In the genomic region with DNA sequence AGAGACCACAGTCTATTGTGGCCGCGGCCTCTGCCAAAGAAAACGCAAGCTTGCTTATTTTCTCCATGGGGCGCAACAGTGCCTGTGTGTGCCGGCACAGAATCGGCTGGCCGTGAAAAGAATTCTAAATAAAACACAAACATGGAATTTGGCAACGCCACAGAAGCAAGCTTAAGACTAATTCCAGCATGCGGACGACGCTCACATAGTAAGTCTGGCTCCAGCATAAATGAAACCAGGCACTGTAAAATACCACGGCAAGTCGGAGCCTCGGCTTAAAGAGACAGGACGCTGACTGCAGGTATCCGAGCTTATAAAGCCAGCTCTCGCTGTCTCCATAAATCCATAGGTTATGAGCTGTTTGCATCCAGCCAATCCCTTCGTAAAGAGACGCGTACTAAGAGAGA, we compare ENCODE assay signal across 9 mouse cellular contexts. TPM values are rescaled to one million over a fixed set of nuclear protein-coding genes. Genes with fewer than 3 reads are reported as not detected.
DNase-seq lines count a peak whose midpoint lies in the region; ATAC-seq and TF ChIP-seq lines count a peak whose summit lies in the region.
"Had no signal": no experiment of that assay in that cellular context is flagged by ENCODE, and none has a peak within 500 bp of the region (broad histone marks: within the 10 kb centered on the region; RNA-seq: fewer than 3 reads in every experiment).

No protein-coding gene starts in this region.

- no peaks in the 10 kb centered on the region for H3K27me3 ChIP-seq in intestine, embryonic 15.5 days (replicated peaks)
- H3K27me3 ChIP-seq in neural tube, embryonic 14.5 days (ENCODE audit: control insufficient read depth, insufficient read depth, low read length) = no peaks in the 10 kb centered on the region

- DNase-seq in left cerebral cortex, postnatal 10 days (ENCODE audit: extremely low spot score in 1 of 2, low spot score in 2 of 2) = peak; percentile 72 to 75
- DNase-seq in left cerebral cortex, adult 11 months (ENCODE audit: low spot score) = no peak
- no peak for DNase-seq in thymus, postnatal 10 days (ENCODE audit: low spot score in 2 of 2)
- no peak for DNase-seq in ovary, postnatal 10 days (ENCODE audit: low spot score)
- DNase-seq: adrenal gland, adult 8-10 months had no signal

- no peak for TF ChIP-seq CTCF in embryonic fibroblast, embryonic 13.5 days (IDR thresholded peaks at IDR 0.05; ENCODE audit: borderline replicate concordance, insufficient read depth, low read length)

- intact Hi-C loops in left cerebral cortex, postnatal 10 days (cut with DNase I) = no loop called here

- H3K9ac ChIP-seq in intestine, embryonic 15.5 days = no peak overlapping the region
- H3K9ac ChIP-seq in neural tube, embryonic 14.5 days (replicated peaks; ENCODE audit: low read depth, low read length) = no peak overlapping the region; the same call in 1 of the 2 replicates

- H3K27ac ChIP-seq in embryonic fibroblast, embryonic 13.5 days (ENCODE audit: insufficient read depth, low read length) = peak overlapping the region; percentile 80
- H3K27ac ChIP-seq in intestine, embryonic 15.5 days = no peak overlapping the region
- H3K27ac ChIP-seq in neural tube, embryonic 14.5 days (ENCODE audit: low read depth, low read length) = no peak overlapping the region; the same call in 1 of the 2 replicates

- H3K36me3 ChIP-seq in intestine, embryonic 15.5 days = no peaks in the 10 kb centered on the region
- no peaks in the 10 kb centered on the region for H3K36me3 ChIP-seq in neural tube, embryonic 14.5 days (ENCODE audit: control insufficient read depth, insufficient read depth, low read length)

- no peak overlapping the region for H3K4me3 ChIP-seq in embryonic fibroblast, embryonic 13.5 days (ENCODE audit: insufficient read depth, low read length)
- no peak overlapping the region for H3K4me3 ChIP-seq in intestine, embryonic 15.5 days (replicated peaks)
- H3K4me3 ChIP-seq in neural tube, embryonic 14.5 days (ENCODE audit: low read depth, low read length) = peak overlapping the region; percentile 15; the same call in 1 of the 2 replicates

- H3K9me3 ChIP-seq in intestine, embryonic 15.5 days = no peaks in the 10 kb centered on the region
- H3K9me3 ChIP-seq in neural tube, embryonic 14.5 days (ENCODE audit: control insufficient read depth, low read length) = no peaks in the 10 kb centered on the region

- ATAC-seq in intestine, embryonic 15.5 days = no peak
- peak; percentile 39; the same call in 1 of the 2 replicates for ATAC-seq in neural tube, embryonic 14.5 days (ENCODE audit: low read depth)
- ATAC-seq in erythroid progenitor cell, adult 5-6 weeks (replicated peaks; ENCODE audit: low FRiP score, poor library complexity, severe bottlenecking) = no peak

- peak overlapping the region; percentile 40 for H3K4me2 ChIP-seq in intestine, embryonic 15.5 days (replicated peaks)
- H3K4me2 ChIP-seq in neural tube, embryonic 14.5 days (ENCODE audit: low read depth, low read length) = peak overlapping the region; percentile 32

- no peak for TF ChIP-seq POLR2A in embryonic fibroblast, embryonic 13.5 days (IDR thresholded peaks at IDR 0.05; ENCODE audit: low read depth, low read length)

- WGBS in intestine, embryonic 15.5 days = 37% methylated on average over 20 of the region's 20 CpGs
- 20% methylated on average over 20 of the region's 20 CpGs for WGBS in neural tube, embryonic 14.5 days

- peaks cover 23% of the 10 kb centered on the region for H3K4me1 ChIP-seq in embryonic fibroblast, embryonic 13.5 days (ENCODE audit: control insufficient read depth, insufficient read depth, low read length)
- H3K4me1 ChIP-seq in intestine, embryonic 15.5 days (replicated peaks) = peaks cover 37% of the 10 kb centered on the region
- peaks cover 25% of the 10 kb centered on the region for H3K4me1 ChIP-seq in neural tube, embryonic 14.5 days (ENCODE audit: control insufficient read depth, insufficient read depth, low read length)

RNA-seq across cellular contexts. Expression of gene Bcl11b, which starts 51.1 kb away (rescaled TPM):
- total RNA-seq in left cerebral cortex, postnatal 10 days (2021) = 10 to 100 TPM; 66.1 to 75.1 TPM
- polyA plus RNA-seq in embryonic fibroblast, embryonic 13.5 days (2011; ENCODE audit: insufficient read length, low read depth, missing spikeins) = 3.0 and 6.5 TPM in 2 replicates
- 6.7 and 6.9 TPM in 2 replicates for polyA plus RNA-seq in intestine, embryonic 15.5 days (2015; fragmentation: Nextera tagmentation; extraction: Ambion mirVana)
- 38.0 and 38.2 TPM in 2 replicates for polyA plus RNA-seq in neural tube, embryonic 14.5 days (2014; fragmentation: Nextera tagmentation; extraction: Ambion mirVana)
- total RNA-seq in erythroid progenitor cell, adult 5-6 weeks (2015; ENCODE audit: low replicate concordance) = 0.72 and 1.3 TPM in 2 replicates
- 0.38 and 1.3 TPM in 2 replicates for total RNA-seq in erythroid progenitor cell, adult 5-6 weeks (2017; ENCODE audit: low replicate concordance)

Comparison
In these comparisons a context has a peak if more than half of its experiments do, and no peak if none do; other contexts are left out.
1. DNase-seq: peak in left cerebral cortex, postnatal 10 days (2 of 2); none in left cerebral cortex, adult 11 months (single experiment), thymus, postnatal 10 days (0 of 2) and ovary, postnatal 10 days (single experiment).